Mouse (Mus musculus) layer of hippocampus, adult 18-20 months (tissue): ENCODE data around the gene Pak2. TPM values are rescaled to one million over a fixed set of nuclear protein-coding genes. Genes with fewer than 3 reads are reported as not detected.
"Not testable (repeated sequence)": the region's sequence is repeated elsewhere in the genome, so short reads cannot be mapped to it uniquely, and the experiment has no call there.

ENCODE experiments used
- DNase-seq, 2 experiments: peaks; one replicate each; pipeline ENCODE4 v3.0.0; 2022; ENCODE audit warnings: low spot score in 2 of 2
- total RNA-seq, 2 experiments: library from RNA; stranded (reverse); gene quantifications; 2 replicates each; pipeline ENCODE4 v1.2.3; 2021

The Pak2 gene
- total RNA-seq, 2 experiments from 2014 or later, result 28.7 to 29.8 TPM

- not testable (repeated sequence) for DNase-seq
These were observed 18.6 kb upstream of the Pak2 start for GRCm38 (mm10) chr16:32097757-32098156.

- no peak for DNase-seq
These were observed 12.3 kb upstream of the Pak2 start for GRCm38 (mm10) chr16:32091466-32091865.

- no peak for DNase-seq
These were observed 8.7 kb upstream of the Pak2 start for GRCm38 (mm10) chr16:32087629-32088443.

- DNase-seq, result peak; percentile 13 to 36
These were observed 643 bp downstream of the Pak2 start for GRCm38 (mm10) chr16:32078408-32078990.

GRCm38 (mm10) chr16:32077648-32078407 lies 1.3 kb downstream of the Pak2 start:
- DNase-seq, result no peak

GRCm38 (mm10) chr16:32076406-32076805 lies 2.7 kb downstream of the Pak2 start:
- DNase-seq, result no peak

- no peak for DNase-seq
These were observed 3.4 kb downstream of the Pak2 start for GRCm38 (mm10) chr16:32075762-32076161.

GRCm38 (mm10) chr16:32070070-32070469 lies 9.1 kb downstream of the Pak2 start:
- not testable (repeated sequence) for DNase-seq

- no peak for DNase-seq
These were observed 10.5 kb downstream of the Pak2 start for GRCm38 (mm10) chr16:32068389-32069300.

- DNase-seq, result no peak
These were observed 12.2 kb downstream of the Pak2 start for GRCm38 (mm10) chr16:32066899-32067298.

- peak in 1 of 2 experiments; percentile 11 for DNase-seq
These were observed 15.2 kb downstream of the Pak2 start for GRCm38 (mm10) chr16:32063900-32064299.

GRCm38 (mm10) chr16:32062226-32062625 lies 16.9 kb downstream of the Pak2 start:
- DNase-seq, result no peak

GRCm38 (mm10) chr16:32059840-32060523 lies 19.2 kb downstream of the Pak2 start:
- DNase-seq, result no peak

GRCm38 (mm10) chr16:32058817-32059216 lies 20.3 kb downstream of the Pak2 start:
- no peak for DNase-seq

- no peak for DNase-seq
These were observed 36.8 kb downstream of the Pak2 start for GRCm38 (mm10) chr16:32042367-32042766.

GRCm38 (mm10) chr16:32019678-32020077 lies 59.5 kb downstream of the Pak2 start:
- no peak for DNase-seq

GRCm38 (mm10) chr16:32010330-32010729 lies 68.8 kb downstream of the Pak2 start:
- DNase-seq, result no peak

GRCm38 (mm10) chr16:32009913-32010312 lies 69.2 kb downstream of the Pak2 start:
- DNase-seq, result peak; percentile 41 to 64

GRCm38 (mm10) chr16:32008529-32009293 lies 70.4 kb downstream of the Pak2 start:
- DNase-seq, result no peak
